Mouse (Mus musculus): Measurements from ENCODE around the gene Oas1f. TPM values are rescaled to one million over a fixed set of nuclear protein-coding genes. Genes with fewer than 3 reads are reported as not detected.

The Oas1f gene
- polyA plus RNA-seq, 2 experiments, result not detected

DNA sequence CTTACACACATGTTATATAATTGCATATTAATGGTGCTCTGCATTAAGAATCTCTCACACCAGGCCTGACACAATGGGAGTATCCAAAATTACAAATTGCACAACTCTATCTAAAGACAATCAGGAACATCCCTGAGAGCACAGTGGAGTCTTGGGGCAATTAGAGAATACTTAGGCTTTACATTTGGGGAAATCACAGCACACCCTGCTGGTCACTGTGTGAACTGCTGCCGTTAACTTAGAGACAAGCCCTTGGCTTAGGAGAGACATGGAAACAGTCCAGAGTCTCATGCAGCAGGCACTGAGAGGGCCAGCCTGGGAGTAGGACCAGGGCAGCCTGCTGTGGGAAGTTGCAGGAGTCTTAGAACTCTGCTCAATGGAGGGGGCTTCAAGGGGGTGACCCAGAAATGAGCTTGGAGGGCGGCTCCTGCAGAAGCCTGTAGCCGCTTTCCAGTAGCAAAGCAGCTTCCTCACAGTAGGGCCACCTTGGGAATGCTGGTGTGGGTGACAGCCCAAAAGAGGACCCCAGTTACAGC is 2.5 kb downstream of the Oas1f start:
- no peaks in the 10 kb centered on the region for H3K36me3 ChIP-seq (replicated peaks; ENCODE audit: control insufficient read depth, insufficient read depth, low read depth)
- no peaks in the 10 kb centered on the region for H3K27me3 ChIP-seq (ENCODE audit: control insufficient read depth, insufficient read depth, low read length)
- no peak overlapping the region for H3K4me2 ChIP-seq (ENCODE audit: low read depth)
- DNase-seq (ENCODE audit: low read depth in 3 of 3, low spot score in 3 of 3), result no peak
- H3K9me3 ChIP-seq (ENCODE audit: control insufficient read depth, low read length), result no peaks in the 10 kb centered on the region
- WGBS (ENCODE audit: insufficient replicate concordance), result 52% methylated on average over 3 of the region's 3 CpGs
- no peaks in the 10 kb centered on the region for H3K4me1 ChIP-seq (replicated peaks; ENCODE audit: control insufficient read depth in 2 of 2, insufficient read depth in 2 of 2, low read length in 1 of 2)
- H3K27ac ChIP-seq, result no peak overlapping the region
- H3K9ac ChIP-seq (replicated peaks), result no peak overlapping the region
- no peak overlapping the region for H3K4me3 ChIP-seq (ENCODE audit: insufficient read depth in 1 of 2, low read depth in 2 of 2, low read length in 2 of 2)
- ATAC-seq (ENCODE audit: insufficient read depth), result no peak
- TF ChIP-seq CTCF (IDR thresholded peaks at IDR 0.05; ENCODE audit: low read depth) (peak; percentile 81), EP300 (IDR thresholded peaks at IDR 0.05; ENCODE audit: low read depth) (no peak)

DNA sequence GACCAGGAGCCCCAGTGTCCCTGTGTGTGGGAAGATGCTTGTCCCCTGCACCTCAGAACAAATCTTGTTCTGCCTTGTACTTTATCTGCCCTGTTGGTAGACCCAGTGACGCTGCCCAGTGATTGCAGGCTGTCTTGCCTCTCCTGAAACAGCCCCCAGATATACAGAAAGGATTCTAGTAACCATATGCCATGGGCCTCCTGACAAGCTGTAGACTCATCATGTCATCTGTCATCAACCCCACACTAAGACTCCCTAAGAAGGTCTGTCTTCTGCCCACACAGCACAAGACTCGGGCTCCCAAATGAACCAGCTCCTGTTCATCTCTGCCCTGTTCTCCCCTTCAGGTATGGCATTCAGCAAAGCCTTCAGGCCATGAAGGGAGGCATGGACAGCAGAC is 12.1 kb downstream of the Oas1f start:
- TF ChIP-seq CTCF (IDR thresholded peaks at IDR 0.05; ENCODE audit: low read depth), result no peak
- no peak for TF ChIP-seq EP300 (IDR thresholded peaks at IDR 0.05; ENCODE audit: low read depth)
- Histone ChIP-seq H3K4me3 (ENCODE audit: insufficient read depth in 1 of 2, low read depth in 2 of 2, low read length in 2 of 2) (no peak overlapping the region), H3K9me3 (ENCODE audit: control insufficient read depth, low read length) (no peaks in the 10 kb centered on the region), H3K9ac (replicated peaks) (no peak overlapping the region), H3K4me2 (ENCODE audit: low read depth) (no peak overlapping the region), H3K4me1 (replicated peaks; ENCODE audit: control insufficient read depth in 2 of 2, insufficient read depth in 2 of 2, low read length in 1 of 2) (no peaks in the 10 kb centered on the region), H3K36me3 (replicated peaks; ENCODE audit: control insufficient read depth, insufficient read depth, low read depth) (no peaks in the 10 kb centered on the region), H3K27me3 (ENCODE audit: control insufficient read depth, insufficient read depth, low read length) (no peaks in the 10 kb centered on the region), H3K27ac (no peak overlapping the region)
- ATAC-seq (ENCODE audit: insufficient read depth), result no peak
- no peak for DNase-seq (ENCODE audit: low read depth in 3 of 3, low spot score in 3 of 3)
- 33% methylated on average over 2 of the region's 2 CpGs for WGBS (ENCODE audit: insufficient replicate concordance)

GRCm38 (mm10) chr5:120861121-120861520 is 14.0 kb downstream of the Oas1f start, which contains the start of gene Oas1h:
Gene Oas1h, plus strand, starts transcription at chr5:120861421.
- no peak for DNase-seq (ENCODE audit: low read depth in 3 of 3, low spot score in 3 of 3)
- no peak within 1 kb of the TSS for H3K4me3 ChIP-seq (ENCODE audit: insufficient read depth in 1 of 2, low read depth in 2 of 2, low read length in 2 of 2)
- no peak within 1 kb of the TSS for H3K9ac ChIP-seq (replicated peaks)
- no peaks in the 10 kb centered on the region for H3K27me3 ChIP-seq (ENCODE audit: control insufficient read depth, insufficient read depth, low read length)
- no peaks in the 10 kb centered on the region for H3K36me3 ChIP-seq (replicated peaks; ENCODE audit: control insufficient read depth, insufficient read depth, low read depth)
- ATAC-seq (ENCODE audit: insufficient read depth), result no peak
- WGBS (ENCODE audit: insufficient replicate concordance), result 42% methylated on average over 4 of the region's 4 CpGs
- TF ChIP-seq CTCF (IDR thresholded peaks at IDR 0.05; ENCODE audit: low read depth), result no peak
- no peak within 1 kb of the TSS for H3K4me2 ChIP-seq (ENCODE audit: low read depth)
- H3K27ac ChIP-seq, result no peak within 1 kb of the TSS
- H3K9me3 ChIP-seq (ENCODE audit: control insufficient read depth, low read length), result no peaks in the 10 kb centered on the region
- no peaks in the 10 kb centered on the region for H3K4me1 ChIP-seq (replicated peaks; ENCODE audit: control insufficient read depth in 2 of 2, insufficient read depth in 2 of 2, low read length in 1 of 2)

DNA sequence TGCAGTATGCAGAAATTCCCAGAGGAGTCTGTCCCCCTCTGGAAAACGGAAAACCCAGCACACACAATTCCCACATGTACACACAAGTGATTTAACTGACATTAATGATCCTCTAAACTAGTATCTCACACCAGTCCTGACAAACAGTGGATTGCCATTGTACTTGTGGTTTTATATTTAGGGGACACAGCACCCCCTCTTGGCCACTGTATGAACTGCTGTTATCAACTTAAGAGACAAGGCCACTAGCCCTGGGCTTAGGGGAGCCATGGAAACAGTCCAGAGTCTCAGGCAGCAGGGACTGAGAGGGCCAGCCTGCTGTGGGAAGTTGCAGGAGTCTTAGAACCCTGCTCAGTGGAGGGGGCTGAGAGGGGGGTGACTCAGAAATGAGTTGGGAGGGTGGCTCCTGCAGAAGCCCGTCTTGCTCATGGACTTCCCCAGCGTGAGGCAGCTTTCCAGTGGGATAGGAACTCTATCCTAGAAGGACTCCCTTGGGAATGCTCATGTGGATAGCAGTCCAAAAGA is 18.2 kb downstream of the Oas1f start:
- Histone ChIP-seq H3K4me2 (ENCODE audit: low read depth) (no peak overlapping the region), H3K27ac (no peak overlapping the region), H3K9ac (replicated peaks) (no peak overlapping the region), H3K36me3 (replicated peaks; ENCODE audit: control insufficient read depth, insufficient read depth, low read depth) (no peaks in the 10 kb centered on the region), H3K4me3 (ENCODE audit: insufficient read depth in 1 of 2, low read depth in 2 of 2, low read length in 2 of 2) (no peak overlapping the region), H3K9me3 (ENCODE audit: control insufficient read depth, low read length) (no peaks in the 10 kb centered on the region), H3K27me3 (ENCODE audit: control insufficient read depth, insufficient read depth, low read length) (no peaks in the 10 kb centered on the region), H3K4me1 (replicated peaks; ENCODE audit: control insufficient read depth in 2 of 2, insufficient read depth in 2 of 2, low read length in 1 of 2) (no peaks in the 10 kb centered on the region)
- ATAC-seq (ENCODE audit: insufficient read depth), result no peak
- peak; percentile 61 for TF ChIP-seq CTCF (IDR thresholded peaks at IDR 0.05; ENCODE audit: low read depth)
- no peak for TF ChIP-seq EP300 (IDR thresholded peaks at IDR 0.05; ENCODE audit: low read depth)
- DNase-seq (ENCODE audit: low read depth in 3 of 3, low spot score in 3 of 3), result peak in 1 of 3 experiments; percentile 11
- 53% methylated on average over 3 of the region's 3 CpGs for WGBS (ENCODE audit: insufficient replicate concordance)

DNA sequence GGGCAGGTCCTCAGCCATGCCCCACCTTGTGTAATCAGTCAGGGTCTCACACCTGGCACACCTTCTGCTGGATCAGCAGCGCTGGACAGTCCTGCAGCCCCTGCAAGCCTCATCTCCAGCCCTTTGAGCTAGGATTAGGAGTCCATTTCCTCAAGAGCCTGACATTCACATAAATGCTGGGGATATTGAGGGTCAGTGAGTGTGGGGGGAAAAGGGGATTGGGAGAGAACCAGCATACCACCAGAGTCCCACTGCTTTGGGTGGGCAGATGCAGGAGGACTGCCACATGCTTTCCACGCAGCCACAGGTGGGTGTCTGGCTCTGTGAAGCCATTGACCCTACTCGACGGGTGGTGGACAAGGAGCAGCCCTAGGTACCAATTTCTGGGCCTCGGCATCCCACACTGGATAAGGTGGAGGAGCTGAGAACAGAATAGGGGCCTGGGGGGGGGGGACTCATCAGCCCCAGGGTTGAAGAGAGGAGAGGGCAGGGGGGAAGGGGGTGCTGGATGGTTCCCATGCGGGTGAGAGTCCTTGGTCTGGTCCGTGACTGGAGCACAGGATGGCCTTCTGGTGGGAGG is 22.4 kb downstream of the Oas1f start:
- ATAC-seq (ENCODE audit: insufficient read depth), result no peak
- no peak for DNase-seq (ENCODE audit: low read depth in 3 of 3, low spot score in 3 of 3)
- Histone ChIP-seq H3K9me3 (ENCODE audit: control insufficient read depth, low read length) (no peaks in the 10 kb centered on the region), H3K4me2 (ENCODE audit: low read depth) (no peak overlapping the region), H3K27ac (no peak overlapping the region), H3K9ac (replicated peaks) (no peak overlapping the region), H3K27me3 (ENCODE audit: control insufficient read depth, insufficient read depth, low read length) (no peaks in the 10 kb centered on the region), H3K4me3 (ENCODE audit: insufficient read depth in 1 of 2, low read depth in 2 of 2, low read length in 2 of 2) (no peak overlapping the region), H3K4me1 (replicated peaks; ENCODE audit: control insufficient read depth in 2 of 2, insufficient read depth in 2 of 2, low read length in 1 of 2) (no peaks in the 10 kb centered on the region), H3K36me3 (replicated peaks; ENCODE audit: control insufficient read depth, insufficient read depth, low read depth) (no peaks in the 10 kb centered on the region)
- WGBS (ENCODE audit: insufficient replicate concordance), result 51% methylated on average over 7 of the region's 7 CpGs
- no peak for TF ChIP-seq CTCF (IDR thresholded peaks at IDR 0.05; ENCODE audit: low read depth)
- no peak for TF ChIP-seq EP300 (IDR thresholded peaks at IDR 0.05; ENCODE audit: low read depth)
